Mouse (Mus musculus): ENCODE results near the gene Areg.

Gene Areg

DNA sequence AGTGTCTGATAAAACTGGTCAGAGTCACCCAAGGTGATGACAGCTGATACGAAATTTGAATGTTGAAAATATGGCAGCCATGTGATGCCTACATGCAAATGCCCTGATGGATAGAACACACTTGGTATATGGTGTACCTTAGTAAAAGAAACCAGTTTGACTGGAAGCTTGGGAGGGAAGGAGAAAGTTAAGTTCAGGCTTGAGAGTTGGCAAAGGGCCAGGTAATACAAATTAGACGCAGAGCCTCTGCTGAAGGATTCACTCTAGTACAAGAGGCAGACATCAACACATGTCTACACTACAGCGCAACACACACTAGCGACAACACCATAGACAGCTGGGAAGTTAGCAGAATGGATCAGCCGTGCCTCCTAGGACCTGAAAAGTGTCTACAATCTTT lies 27.2 kb downstream of the Areg start:
- DNase-seq (ENCODE audit: low read depth) = no peak

DNA sequence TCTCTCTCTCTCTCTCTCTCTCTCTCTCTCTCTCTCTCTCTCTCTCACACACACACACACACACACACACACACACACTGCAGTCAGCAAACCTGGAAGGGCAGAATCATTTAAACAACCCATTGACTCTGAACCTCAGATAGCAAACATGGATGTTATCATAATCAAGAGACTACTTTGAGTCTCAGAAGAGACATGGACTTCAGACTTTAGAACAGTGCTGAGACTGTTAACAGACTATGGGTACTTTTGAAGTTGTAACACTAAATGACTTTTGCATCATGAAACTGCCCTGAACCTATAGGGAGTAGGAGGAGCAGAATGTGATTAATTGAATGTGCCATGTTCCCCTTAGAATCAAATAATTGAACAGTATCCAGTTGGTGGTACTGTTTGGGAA lies 37.0 kb downstream of the Areg start:
- no peak for DNase-seq (ENCODE audit: low read depth)

DNA sequence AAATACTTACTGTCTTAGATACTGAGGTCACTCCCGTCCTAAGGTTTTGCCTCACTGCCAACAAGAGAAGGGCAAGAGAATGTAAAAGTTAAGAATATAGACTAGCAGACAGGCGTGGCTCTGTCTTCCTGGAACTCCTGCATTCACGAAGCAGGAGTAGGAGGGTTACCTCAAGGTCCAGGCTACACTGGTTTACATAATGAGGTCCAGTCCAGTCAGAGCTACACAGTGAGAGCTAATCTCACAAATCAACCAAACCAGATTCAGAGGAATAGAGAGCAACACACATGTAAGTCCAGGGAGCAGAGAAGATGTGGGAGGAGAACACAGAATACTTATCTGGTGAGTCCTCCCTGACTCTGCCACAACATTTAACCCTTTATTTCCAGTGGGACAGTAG lies 55.2 kb downstream of the Areg start:
- DNase-seq (ENCODE audit: low read depth) = no peak

Data from 416B (cell line).